Mouse (Mus musculus): Measurements from ENCODE around the gene Bmp2k.
"Not testable (repeated sequence)": the region's sequence is repeated elsewhere in the genome, so short reads cannot be mapped to it uniquely, and the experiment has no call there.

Gene Bmp2k

DNA sequence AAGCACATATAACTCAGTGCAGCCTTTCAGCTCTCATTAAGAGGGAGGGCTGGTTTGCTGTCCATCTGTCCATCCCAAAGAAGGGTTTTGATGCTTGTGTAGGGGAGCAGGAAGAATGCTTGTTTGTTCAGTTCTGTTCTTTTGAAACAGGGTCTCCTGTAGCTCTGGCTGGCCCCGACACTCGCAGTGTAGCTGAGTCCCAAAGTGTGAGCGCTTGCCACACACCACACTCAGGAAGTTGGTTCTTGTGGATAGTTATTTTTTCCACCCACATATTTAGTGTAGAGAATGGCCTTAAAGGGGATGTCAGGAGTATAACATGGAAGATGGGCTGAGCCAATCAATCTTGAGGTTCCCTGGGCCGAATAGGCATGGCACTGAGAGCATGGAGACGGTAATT, 4.1 kb downstream of the Bmp2k start:
- in situ Hi-C loops (cut with MboI) = no loop called here

GRCm38 (mm10) chr5:97002336-97002735, 4.8 kb downstream of the Bmp2k start:
- in situ Hi-C loops (cut with MboI) = no loop called here

DNA sequence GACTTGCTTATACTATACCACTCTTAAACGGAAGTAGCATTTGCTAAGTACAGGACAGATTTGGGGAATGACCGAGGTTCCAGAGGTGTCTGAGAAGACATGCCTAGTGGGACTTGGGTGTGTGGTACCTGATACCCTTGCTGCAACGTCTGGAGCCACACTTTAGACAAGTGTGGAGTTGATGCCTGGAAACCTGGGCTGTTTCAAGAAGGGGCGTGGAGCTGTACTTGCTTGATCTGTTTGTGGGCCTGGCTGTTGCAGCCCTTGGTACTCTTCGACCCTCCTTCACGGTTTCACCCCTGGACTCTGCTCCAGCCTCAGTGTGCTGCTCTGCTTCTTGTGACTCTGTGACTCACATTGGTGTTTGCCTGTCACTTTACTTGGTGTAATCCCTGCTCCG, 5.4 kb downstream of the Bmp2k start:
- in situ Hi-C loops (cut with MboI) = no loop called here

DNA sequence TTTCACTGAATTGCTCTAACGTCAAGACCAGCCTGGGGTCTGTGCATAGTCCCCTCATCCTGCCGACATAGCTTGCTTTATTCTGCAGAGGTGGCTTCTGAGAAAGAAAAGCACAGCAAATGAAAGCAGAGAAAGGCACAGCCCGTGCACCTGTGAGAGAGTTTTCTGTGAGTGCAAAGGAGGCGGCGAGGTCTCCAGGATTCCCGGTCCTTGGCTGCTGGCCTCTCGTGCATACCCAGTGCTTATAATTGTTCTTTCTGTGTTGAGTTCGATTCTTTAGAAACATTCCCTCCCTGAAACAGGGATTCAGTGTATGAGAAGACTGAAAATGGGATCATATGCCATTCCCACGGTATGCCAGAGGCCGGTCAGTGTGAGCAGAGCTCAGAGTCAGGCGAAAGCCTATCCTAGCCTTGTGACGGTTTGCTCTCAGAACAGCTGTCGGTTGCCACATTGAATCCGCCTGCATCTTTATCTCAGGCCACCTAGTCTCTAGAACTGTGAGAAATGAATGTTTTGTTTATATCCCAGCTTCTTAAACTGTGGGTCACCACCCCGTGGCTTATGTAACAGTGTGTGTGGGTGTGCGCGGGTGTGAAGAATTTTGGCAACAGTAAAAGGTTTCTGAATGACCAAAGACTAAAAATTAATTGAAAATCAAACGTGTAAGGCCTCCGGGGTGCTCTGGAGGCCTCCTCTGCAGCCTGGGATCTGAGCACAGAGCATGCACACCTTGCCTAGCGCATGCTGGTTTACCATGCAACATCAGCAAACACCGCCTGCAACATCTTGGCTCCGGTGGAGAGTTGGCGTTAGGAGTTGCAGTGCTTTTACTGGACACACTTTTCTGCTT, 6.9 kb downstream of the Bmp2k start:
- in situ Hi-C loops (cut with MboI) = no loop called here

DNA sequence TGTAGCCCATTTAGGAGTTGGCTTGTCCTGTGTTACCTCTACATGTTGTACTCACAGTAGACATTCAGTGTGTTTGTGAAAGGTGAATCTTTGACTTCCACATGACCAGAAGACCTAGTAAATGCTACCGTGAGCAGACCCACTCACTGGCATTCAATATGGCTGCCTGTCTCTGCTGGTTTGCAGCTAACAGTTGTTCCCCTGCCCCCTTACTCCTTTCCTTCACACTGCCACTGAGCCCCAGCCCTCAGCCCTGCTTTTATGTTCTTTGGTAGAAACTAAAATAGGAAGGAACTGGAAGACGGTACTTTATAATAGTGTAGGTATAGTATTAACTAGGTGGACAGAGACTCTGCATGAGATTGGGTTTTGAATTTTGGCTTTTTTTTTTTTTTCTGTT, 8.4 kb downstream of the Bmp2k start:
- in situ Hi-C loops (cut with MboI) = no loop called here

DNA sequence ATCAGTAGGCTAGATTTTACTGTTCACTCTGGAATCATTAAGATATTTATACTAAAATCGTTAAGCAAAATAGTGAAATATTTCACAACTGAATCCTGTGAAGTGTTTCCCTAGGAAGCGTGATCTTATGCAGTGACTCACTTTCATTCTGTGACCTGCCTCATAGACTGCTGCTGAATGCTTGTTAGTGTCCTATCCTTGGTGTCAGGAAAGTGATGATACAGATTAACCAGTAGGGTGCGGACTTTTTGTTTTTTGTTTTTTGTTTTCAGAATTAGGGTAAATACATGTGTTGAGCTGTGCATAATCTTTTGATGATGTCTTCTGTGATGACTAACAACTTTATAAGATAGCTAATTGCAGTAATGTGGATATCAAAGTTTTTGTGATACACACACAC, 9.4 kb downstream of the Bmp2k start:
- in situ Hi-C loops (cut with MboI) = no loop called here

GRCm38 (mm10) chr5:97007496-97007895, 10.0 kb downstream of the Bmp2k start:
- in situ Hi-C loops (cut with MboI) = no loop called here

DNA sequence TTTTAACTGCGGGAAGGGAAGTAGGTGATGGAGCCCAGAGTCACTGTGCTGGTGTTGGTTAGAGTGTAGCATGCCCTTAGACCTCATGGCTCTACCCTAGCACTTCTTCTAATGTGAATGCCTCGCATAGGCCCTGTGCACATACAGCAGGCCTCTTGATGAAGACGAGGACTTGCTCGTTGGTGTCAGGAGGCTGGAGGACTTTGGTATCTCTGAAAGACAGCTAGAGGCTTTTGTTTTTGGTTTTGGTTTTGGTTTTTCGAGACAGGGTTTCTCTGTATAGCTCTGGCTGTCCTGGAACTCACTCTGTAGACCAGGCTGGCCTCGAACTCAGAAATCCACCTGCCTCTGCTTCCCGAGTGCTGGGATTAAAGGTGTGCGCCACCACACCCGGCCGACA, 11.7 kb downstream of the Bmp2k start:
- in situ Hi-C loops (cut with MboI) = not testable (repeated sequence)

DNA sequence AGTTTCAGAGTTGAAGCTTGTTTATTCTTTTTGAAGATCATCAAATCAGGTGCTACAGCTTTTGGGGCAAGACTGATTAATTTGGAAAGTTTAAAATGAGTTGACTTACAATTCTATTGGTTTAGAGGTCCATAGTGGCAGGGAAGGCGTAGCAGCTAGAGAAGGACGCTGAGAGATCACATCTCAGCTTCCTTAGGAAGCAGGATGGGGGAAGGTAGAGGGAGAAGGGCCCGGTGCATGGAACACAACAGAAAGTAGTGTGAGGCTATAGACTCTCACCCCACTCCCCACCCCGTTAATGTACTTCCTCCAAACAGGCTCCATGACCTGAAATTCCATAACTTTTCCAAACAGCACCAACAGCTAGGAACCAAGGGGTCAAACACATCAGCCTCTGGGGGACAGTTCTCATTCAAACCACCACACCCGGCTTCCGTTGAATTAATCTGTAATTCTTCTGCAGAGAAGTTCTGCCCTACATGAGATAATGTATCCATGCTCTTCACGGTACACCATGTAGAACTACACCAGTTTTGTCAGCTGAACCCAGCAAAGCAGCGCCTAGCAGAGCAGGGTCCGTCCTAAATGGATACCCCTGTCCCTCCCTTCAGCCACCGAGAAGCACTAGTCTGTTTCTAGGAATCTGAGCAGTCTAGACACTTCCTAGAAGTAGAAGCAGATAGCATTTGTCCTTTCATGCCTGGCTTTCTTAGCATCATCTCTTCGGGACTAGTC, 12.3 kb downstream of the Bmp2k start:
- in situ Hi-C loops (cut with MboI) = no loop called here

DNA sequence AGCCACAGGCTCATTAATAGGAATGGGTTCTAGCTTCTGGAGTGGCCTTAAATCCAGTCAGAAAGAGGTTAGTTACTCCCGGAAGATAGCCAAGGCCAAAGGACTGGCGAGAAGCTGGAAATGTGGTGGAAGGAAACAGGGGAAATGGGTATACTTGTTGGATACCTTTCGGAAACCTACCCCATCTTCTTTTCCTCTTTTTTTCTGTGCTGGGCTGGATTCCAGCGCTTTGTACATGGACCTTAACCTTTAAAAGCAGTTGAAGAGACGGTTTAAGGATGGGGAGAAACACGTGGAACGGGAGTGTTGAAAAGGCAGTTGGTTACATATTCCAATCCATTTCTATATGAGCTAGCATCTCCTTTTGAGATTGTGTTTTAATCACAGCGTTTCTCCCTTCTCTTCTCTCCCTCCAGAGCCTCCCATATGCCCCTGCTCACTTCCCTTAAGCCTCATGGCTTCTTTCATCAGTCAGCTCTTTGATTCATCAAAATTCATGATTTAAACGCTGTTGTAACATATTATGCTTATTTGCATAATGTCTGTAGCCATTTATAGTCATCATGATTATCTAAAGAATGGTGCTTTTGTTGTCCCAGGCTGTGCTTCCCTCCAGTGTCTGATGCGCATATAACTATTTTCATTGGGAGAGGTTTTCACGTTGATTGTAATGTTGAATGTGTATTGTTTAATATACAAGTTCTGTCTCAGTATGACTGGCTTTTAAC, 18.5 kb downstream of the Bmp2k start:
- in situ Hi-C loops (cut with MboI) = no loop called here

DNA sequence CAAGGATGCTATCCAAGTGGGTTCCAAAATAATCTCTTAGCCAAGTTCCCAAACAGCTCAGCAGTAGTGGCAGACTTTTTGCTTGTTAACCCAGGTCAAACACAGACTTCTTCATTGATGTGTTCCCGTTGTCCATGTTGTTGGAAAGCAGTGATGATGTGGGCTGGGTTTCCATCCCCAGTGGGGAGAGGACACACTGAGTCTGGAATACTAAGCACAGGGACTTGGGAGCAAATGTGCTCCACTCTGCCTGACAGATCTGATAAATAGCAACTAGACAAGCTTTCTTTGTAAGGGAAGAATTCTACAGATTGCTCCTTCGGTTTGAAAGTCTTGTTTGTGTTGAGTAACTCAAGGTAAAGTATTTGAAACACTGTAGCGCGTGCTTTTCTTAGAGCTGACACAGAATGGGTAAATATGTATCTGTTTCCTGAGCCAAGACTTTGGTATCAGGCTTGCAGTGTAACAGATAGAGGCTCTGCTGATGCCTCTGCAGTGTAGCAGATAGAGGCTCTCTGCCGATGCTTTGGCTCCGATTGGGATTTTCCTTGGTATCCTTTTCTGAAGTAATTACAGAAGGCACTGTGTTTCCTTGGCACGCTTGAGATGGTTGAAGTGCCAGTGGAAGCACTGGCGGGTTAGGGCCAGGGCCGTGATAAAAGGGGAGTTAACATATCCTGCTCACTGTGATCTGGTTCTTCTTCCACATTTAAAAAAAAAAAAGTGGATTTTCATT, 19.5 kb downstream of the Bmp2k start:
- in situ Hi-C loops (cut with MboI) = no loop called here

- in situ Hi-C loops (cut with MboI) = no loop called here
Measured at GRCm38 (mm10) chr5:97022305-97023278, 25.1 kb downstream of the Bmp2k start.

DNA sequence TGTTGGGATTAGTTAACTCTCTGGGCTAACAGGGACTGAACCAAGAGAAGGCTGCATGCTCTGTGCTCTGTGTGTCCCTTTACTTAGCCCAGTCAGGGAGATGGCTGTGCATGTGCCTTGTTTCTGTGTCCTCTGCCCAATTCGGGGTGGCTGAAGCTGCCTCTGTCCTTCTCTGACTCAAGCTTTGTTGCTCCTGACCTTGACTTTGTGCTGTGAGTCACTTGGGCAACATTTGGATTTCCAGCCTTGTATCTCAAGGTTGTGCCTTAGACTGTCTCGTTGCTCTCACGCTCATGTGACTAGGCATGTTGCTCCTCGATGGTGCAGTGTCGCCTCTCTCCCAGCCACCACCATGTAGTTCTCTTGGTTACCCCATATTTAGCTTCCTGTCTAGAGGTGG, 27.3 kb downstream of the Bmp2k start:
- in situ Hi-C loops (cut with MboI) = no loop called here

DNA sequence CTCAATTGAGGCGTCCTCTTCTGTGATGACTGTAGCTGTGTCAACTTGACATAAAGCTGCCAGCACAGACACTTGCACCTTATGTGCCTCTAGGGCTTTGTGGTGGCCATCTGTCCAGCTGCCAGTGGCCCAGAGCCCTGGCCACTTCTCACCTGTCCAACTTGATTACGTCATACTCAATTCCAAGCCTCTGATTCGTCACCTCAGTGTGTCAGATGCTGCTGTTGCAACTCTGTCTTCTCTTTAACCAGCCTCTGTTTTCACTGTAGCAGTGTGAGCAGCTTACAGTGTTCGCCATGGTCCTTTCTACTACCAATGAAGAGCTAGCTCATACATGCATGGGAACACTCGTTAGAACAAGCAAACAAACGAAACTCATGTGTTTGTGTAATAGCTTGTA, 28.2 kb downstream of the Bmp2k start:
- in situ Hi-C loops (cut with MboI) = no loop called here

DNA sequence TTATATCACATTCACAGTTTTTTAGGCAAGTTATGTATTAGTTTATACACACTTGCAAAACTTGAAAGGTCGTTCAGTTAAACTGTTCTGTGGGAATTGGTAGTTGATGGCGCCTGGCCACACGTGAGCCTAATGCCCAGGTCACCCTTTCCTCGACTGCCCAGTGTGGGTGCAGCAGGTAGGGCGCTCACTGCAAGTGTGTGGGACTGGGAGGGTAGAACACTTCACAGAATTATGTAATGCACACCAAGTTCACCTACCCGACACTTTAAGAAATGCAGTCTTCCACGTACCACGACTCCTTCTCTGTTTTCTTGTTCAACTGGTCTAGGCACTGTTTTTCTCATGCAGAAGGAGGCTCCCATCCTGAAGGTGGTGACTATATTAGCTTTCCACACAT, 30.5 kb downstream of the Bmp2k start:
- in situ Hi-C loops (cut with MboI) = no loop called here

DNA sequence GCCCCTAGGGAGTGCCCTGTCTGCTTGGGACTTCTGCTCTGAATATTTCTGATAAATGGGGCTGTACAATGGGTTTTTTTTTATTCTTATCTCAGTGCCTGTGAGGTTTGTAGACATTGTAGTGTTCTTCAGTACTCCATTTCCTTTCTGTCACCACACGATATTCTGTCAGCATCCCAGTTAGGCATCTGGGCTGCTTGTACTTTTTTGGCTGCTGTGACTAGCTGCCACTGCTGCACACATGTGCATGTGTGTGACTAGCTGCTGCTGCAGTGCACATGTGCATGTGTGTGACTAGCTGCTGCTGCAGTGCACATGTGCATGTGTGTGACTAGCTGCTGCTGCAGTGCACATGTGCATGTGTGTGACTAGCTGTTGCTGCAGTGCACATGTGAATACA, 31.4 kb downstream of the Bmp2k start:
- in situ Hi-C loops (cut with MboI) = not testable (repeated sequence)

GRCm38 (mm10) chr5:97031771-97032170, 34.3 kb downstream of the Bmp2k start:
- in situ Hi-C loops (cut with MboI) = no loop called here

GRCm38 (mm10) chr5:97045260-97045659, 47.8 kb downstream of the Bmp2k start:
- in situ Hi-C loops (cut with MboI) = no loop called here

- in situ Hi-C loops (cut with MboI) = no loop called here
Measured at GRCm38 (mm10) chr5:97046680-97047079, 49.2 kb downstream of the Bmp2k start.

DNA sequence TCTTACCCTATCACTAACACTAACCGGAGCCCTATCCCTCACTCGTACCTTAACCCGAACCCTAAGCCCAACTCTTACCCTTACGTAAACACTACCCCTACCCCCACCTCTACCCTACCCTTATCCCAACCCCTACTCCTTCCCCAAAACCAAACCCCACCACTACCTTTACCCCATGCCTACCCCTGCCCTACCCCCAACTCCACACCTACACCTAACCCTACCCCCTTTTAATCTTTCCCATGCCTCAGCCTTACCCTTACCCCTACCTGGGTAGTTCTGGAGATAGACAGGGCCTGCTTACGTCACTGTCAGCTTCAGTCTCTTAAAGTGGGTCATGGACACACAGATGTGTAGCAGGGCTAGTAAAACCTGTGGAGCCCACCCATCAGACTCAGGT, 51.4 kb downstream of the Bmp2k start:
- in situ Hi-C loops (cut with MboI) = no loop called here

GRCm38 (mm10) chr5:97054166-97054565, 56.7 kb downstream of the Bmp2k start:
- in situ Hi-C loops (cut with MboI) = loop anchor here (10.0 kb wide), 1 partner anchor 139 kb away; no protein-coding TSS in a partner anchor

All from mature B cell (primary cell).